Mouse (Mus musculus) embryonic facial prominence, embryonic 10.5 days (tissue): ENCODE measurements around the gene Mical3. TPM values are rescaled to one million over a fixed set of nuclear protein-coding genes. Genes with fewer than 3 reads are reported as not detected.

Experiments used
- DNase-seq: peaks from one replicate; pipeline ENCODE4 v3.0.0-alpha.2; 2017; ENCODE audit warnings: low spot score
- H3K27ac ChIP-seq: fragments of 300-500 bp; sonication (generic); replicated peaks from 2 replicates; pipeline ENCODE4 v1.5.1; 2016; ENCODE audit warnings: mild to moderate bottlenecking
- H3K27me3 ChIP-seq: fragments of 300-500 bp; sonication (generic); replicated peaks from 2 replicates; pipeline ENCODE4 v1.6.1; 2016; ENCODE audit warnings: low read depth, mild to moderate bottlenecking; ENCODE audit not compliant: poor library complexity, severe bottlenecking
- H3K36me3 ChIP-seq: fragments of 300-500 bp; sonication (generic); replicated peaks from 2 replicates; pipeline ENCODE4 v1.6.1; 2016; ENCODE audit warnings: mild to moderate bottlenecking, moderate library complexity
- H3K4me1 ChIP-seq: fragments of 300-500 bp; sonication (generic); 2 replicates; pipeline ENCODE4 v1.6.1; 2016
- H3K4me3 ChIP-seq: fragments of 300-500 bp; sonication (generic); 2 replicates; pipeline ENCODE4 v1.5.1; 2016; ENCODE audit warnings: mild to moderate bottlenecking, moderate library complexity
- H3K9me3 ChIP-seq: fragments of 300-500 bp; sonication (generic); 2 replicates; pipeline ENCODE4 v1.6.1; 2016; ENCODE audit warnings: mild to moderate bottlenecking
- WGBS: fragments of 180-500 bp; shearing (Covaris S2); methylation state at CpG from one replicate; pipeline ENCODE4 v1.1.7; 2016; 5-methylcytosine and 5-hydroxymethylcytosine counted together
- polyA plus RNA-seq: library from polyadenylated mRNA; unstranded; fragments of >200 nt; fragmentation: Nextera tagmentation; extraction: Ambion mirVana; gene quantifications from 2 replicates; pipeline ENCODE4 v1.2.1, GENCODE M21; 2016

The Mical3 gene
- polyA plus RNA-seq, 1 experiment from 2014 or later, result 10.4 TPM

DNA sequence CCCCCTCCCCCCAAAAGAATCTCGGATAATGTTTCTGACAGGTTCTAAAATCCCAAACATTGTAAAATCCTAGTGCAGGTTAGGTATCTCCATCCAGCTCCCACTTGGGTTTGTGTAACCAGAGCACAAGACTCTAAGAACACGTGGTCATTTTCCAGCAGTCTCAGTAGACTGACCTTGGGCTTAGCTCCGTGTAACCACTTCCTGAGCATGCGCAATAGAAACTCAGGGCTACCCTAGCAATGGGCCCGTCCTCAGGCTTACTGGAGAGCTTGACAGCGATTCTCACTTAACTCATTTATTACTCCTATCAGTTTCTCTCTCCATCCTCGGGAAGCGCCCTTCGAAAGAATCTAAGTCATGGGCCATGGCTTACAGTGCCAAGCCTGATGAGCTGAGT, 236.3 kb downstream of the Mical3 start:
- Histone ChIP-seq H3K9me3 (no peaks in the 10 kb centered on the region), H3K4me1 (no peaks in the 10 kb centered on the region), H3K27me3 (no peaks in the 10 kb centered on the region), H3K4me3 (no peak overlapping the region), H3K36me3 (peaks cover 64% of the 10 kb centered on the region), H3K27ac (no peak overlapping the region)
- 90% methylated on average over 9 of the region's 9 CpGs for WGBS
- DNase-seq, result no peak

DNA sequence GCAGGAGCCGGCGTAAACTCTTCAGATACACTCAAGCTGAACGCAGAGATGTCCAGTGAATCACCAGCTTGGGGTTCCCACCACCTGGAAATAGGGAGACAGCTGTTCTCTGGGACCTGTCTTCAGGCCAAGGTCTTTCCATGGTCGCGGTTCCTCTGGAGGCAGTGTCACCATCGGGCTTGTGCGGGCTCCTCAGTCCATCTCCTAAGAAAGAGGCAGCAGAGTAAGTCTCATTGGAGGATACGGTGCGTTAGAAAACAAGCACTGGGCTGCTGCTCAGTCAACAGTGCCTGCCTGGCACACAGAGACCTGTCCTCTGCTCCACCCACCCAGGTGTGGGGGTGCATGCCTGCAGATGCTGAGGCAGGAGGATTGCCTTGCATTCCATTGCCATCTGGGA, 236.7 kb downstream of the Mical3 start:
- 97% methylated on average over 9 of the region's 9 CpGs for WGBS
- H3K36me3 ChIP-seq, result peaks cover 69% of the 10 kb centered on the region
- no peak overlapping the region for H3K27ac ChIP-seq

DNA sequence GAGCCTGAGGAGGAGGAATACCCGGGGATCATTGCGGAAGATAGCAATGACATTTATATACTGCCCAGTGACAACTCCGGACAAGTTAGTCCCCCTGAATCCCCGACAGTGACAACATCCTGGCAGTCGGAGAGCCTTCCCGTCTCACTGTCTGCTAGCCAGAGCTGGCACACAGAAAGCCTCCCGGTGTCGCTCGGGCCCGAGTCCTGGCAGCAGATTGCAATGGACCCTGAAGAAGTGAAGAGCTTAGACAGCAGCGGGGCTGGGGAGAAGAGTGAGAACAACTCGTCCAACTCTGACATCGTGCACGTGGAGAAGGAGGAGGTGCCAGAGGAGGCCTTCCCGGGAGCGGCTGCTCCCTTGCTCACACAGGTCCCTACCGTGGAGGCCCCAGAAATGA, 244.1 kb downstream of the Mical3 start:
- Histone ChIP-seq H3K27me3 (no peaks in the 10 kb centered on the region), H3K36me3 (peaks cover 91% of the 10 kb centered on the region), H3K9me3 (peaks cover 8% of the 10 kb centered on the region; the same call in 1 of the 2 replicates), H3K4me3 (no peak overlapping the region), H3K27ac (no peak overlapping the region), H3K4me1 (no peaks in the 10 kb centered on the region)
- 93% methylated on average over 17 of the region's 17 CpGs for WGBS
- no peak for DNase-seq

More for the DNA sequence above, 236.7 kb downstream of the Mical3 start:
- no peak overlapping the region for H3K4me3 ChIP-seq
- no peaks in the 10 kb centered on the region for H3K4me1 ChIP-seq
- H3K27me3 ChIP-seq, result no peaks in the 10 kb centered on the region
- DNase-seq, result no peak
- no peaks in the 10 kb centered on the region for H3K9me3 ChIP-seq

DNA sequence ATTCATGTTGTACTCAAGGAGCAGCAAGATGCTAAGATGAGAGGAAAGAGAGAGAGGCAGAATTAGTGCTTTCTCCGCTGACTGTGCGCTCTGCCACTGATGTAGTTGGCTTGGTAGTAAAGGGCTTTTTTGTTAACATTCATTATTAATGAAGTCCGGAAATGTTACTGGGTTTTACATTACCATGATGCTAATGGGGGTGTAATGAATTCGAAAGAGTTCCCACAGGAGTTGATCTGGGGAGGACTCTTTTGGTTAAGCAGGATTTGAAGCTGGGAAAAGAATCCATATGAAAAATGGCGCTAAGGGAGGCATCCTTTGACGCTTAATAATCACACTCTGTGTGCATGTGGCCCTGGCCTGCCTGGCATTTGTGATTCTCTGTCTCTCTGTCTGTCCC, 246.4 kb downstream of the Mical3 start:
- Histone ChIP-seq H3K27ac (no peak overlapping the region), H3K36me3 (peaks cover 86% of the 10 kb centered on the region), H3K9me3 (peaks cover 8% of the 10 kb centered on the region; the same call in 1 of the 2 replicates), H3K27me3 (no peaks in the 10 kb centered on the region), H3K4me3 (no peak overlapping the region), H3K4me1 (no peaks in the 10 kb centered on the region)
- WGBS, result 90% methylated on average over 6 of the region's 6 CpGs
- no peak for DNase-seq

Other genes with a start within 250 kb of the Mical3 start
- gene Bid, start 214.1 kb downstream of the Mical3 start, polyA plus RNA-seq, result 16.8 and 19.4 TPM in 2 replicates
- 10.9 and 11.5 TPM in 2 replicates for gene Pex26, start 52.7 kb upstream of the Mical3 start, polyA plus RNA-seq
- 0.41 and 0.60 TPM in 2 replicates for gene Tuba8, start 79.7 kb upstream of the Mical3 start, polyA plus RNA-seq
- 0.39 and 0.50 TPM in 2 replicates for gene Usp18, start 114.9 kb upstream of the Mical3 start, polyA plus RNA-seq
- 1.3 and 1.8 TPM in 2 replicates for gene Slc6a13, start 169.2 kb upstream of the Mical3 start, polyA plus RNA-seq
- gene Slc6a12, start 212.1 kb upstream of the Mical3 start, polyA plus RNA-seq, result 0.29 TPM in 1 of 2 replicates, not detected in the other